Mouse (Mus musculus): ENCODE results near the gene Ifnar1. TPM values are rescaled to one million over a fixed set of nuclear protein-coding genes. Genes with fewer than 3 reads are reported as not detected.
"Not testable (repeated sequence)": the region's sequence is repeated elsewhere in the genome, so short reads cannot be mapped to it uniquely, and the experiment has no call there.

Gene Ifnar1
- total RNA-seq, 1 experiment from 2014 or later: 168 TPM

GRCm38 (mm10) chr16:91491473-91491872, 6.4 kb downstream of the Ifnar1 start:
- no peak for ATAC-seq (ENCODE audit: extremely low read depth, insufficient number of reproducible peaks, low FRiP score, poor library complexity, severe bottlenecking)

- no peak for ATAC-seq (ENCODE audit: extremely low read depth, insufficient number of reproducible peaks, low FRiP score, poor library complexity, severe bottlenecking)
Observed at GRCm38 (mm10) chr16:91495501-91495900, 10.5 kb downstream of the Ifnar1 start.

GRCm38 (mm10) chr16:91496206-91496605, 11.2 kb downstream of the Ifnar1 start:
- ATAC-seq (ENCODE audit: extremely low read depth, insufficient number of reproducible peaks, low FRiP score, poor library complexity, severe bottlenecking): no peak

GRCm38 (mm10) chr16:91496766-91497165, 11.7 kb downstream of the Ifnar1 start:
- no peak for ATAC-seq (ENCODE audit: extremely low read depth, insufficient number of reproducible peaks, low FRiP score, poor library complexity, severe bottlenecking)

- ATAC-seq (ENCODE audit: extremely low read depth, insufficient number of reproducible peaks, low FRiP score, poor library complexity, severe bottlenecking): no peak
Observed at GRCm38 (mm10) chr16:91498041-91498440, 13.0 kb downstream of the Ifnar1 start.

GRCm38 (mm10) chr16:91504701-91505100, 19.7 kb downstream of the Ifnar1 start:
- ATAC-seq (ENCODE audit: extremely low read depth, insufficient number of reproducible peaks, low FRiP score, poor library complexity, severe bottlenecking): no peak

GRCm38 (mm10) chr16:91505116-91505601, 20.1 kb downstream of the Ifnar1 start:
- ATAC-seq (ENCODE audit: extremely low read depth, insufficient number of reproducible peaks, low FRiP score, poor library complexity, severe bottlenecking): no peak

- no peak for ATAC-seq (ENCODE audit: extremely low read depth, insufficient number of reproducible peaks, low FRiP score, poor library complexity, severe bottlenecking)
Observed at GRCm38 (mm10) chr16:91506396-91506795, 21.4 kb downstream of the Ifnar1 start.

GRCm38 (mm10) chr16:91512161-91512787, 27.2 kb downstream of the Ifnar1 start:
- peak; percentile 87 for ATAC-seq (ENCODE audit: extremely low read depth, insufficient number of reproducible peaks, low FRiP score, poor library complexity, severe bottlenecking)

- ATAC-seq (ENCODE audit: extremely low read depth, insufficient number of reproducible peaks, low FRiP score, poor library complexity, severe bottlenecking): no peak
Observed at GRCm38 (mm10) chr16:91513099-91513498, 28.1 kb downstream of the Ifnar1 start.

- ATAC-seq (ENCODE audit: extremely low read depth, insufficient number of reproducible peaks, low FRiP score, poor library complexity, severe bottlenecking): no peak
Observed at GRCm38 (mm10) chr16:91517020-91517419, 32.0 kb downstream of the Ifnar1 start.

- peak; percentile 65 for ATAC-seq (ENCODE audit: extremely low read depth, insufficient number of reproducible peaks, low FRiP score, poor library complexity, severe bottlenecking)
Observed at GRCm38 (mm10) chr16:91522040-91522439, 37.0 kb downstream of the Ifnar1 start.

- ATAC-seq (ENCODE audit: extremely low read depth, insufficient number of reproducible peaks, low FRiP score, poor library complexity, severe bottlenecking): peak; percentile 75
Observed at GRCm38 (mm10) chr16:91522479-91523309, 37.7 kb downstream of the Ifnar1 start.

GRCm38 (mm10) chr16:91524206-91524605, 39.2 kb downstream of the Ifnar1 start:
- ATAC-seq (ENCODE audit: extremely low read depth, insufficient number of reproducible peaks, low FRiP score, poor library complexity, severe bottlenecking): no peak

GRCm38 (mm10) chr16:91526274-91526673, 41.2 kb downstream of the Ifnar1 start:
- no peak for ATAC-seq (ENCODE audit: extremely low read depth, insufficient number of reproducible peaks, low FRiP score, poor library complexity, severe bottlenecking)

GRCm38 (mm10) chr16:91527051-91527450, 42.0 kb downstream of the Ifnar1 start:
- no peak for ATAC-seq (ENCODE audit: extremely low read depth, insufficient number of reproducible peaks, low FRiP score, poor library complexity, severe bottlenecking)

GRCm38 (mm10) chr16:91527500-91527899, 42.5 kb downstream of the Ifnar1 start:
- no peak for ATAC-seq (ENCODE audit: extremely low read depth, insufficient number of reproducible peaks, low FRiP score, poor library complexity, severe bottlenecking)

GRCm38 (mm10) chr16:91528578-91528977, 43.5 kb downstream of the Ifnar1 start:
- ATAC-seq (ENCODE audit: extremely low read depth, insufficient number of reproducible peaks, low FRiP score, poor library complexity, severe bottlenecking): no peak

- ATAC-seq (ENCODE audit: extremely low read depth, insufficient number of reproducible peaks, low FRiP score, poor library complexity, severe bottlenecking): not testable (repeated sequence)
Observed at GRCm38 (mm10) chr16:91530830-91531229, 45.8 kb downstream of the Ifnar1 start.

- no peak for ATAC-seq (ENCODE audit: extremely low read depth, insufficient number of reproducible peaks, low FRiP score, poor library complexity, severe bottlenecking)
Observed at GRCm38 (mm10) chr16:91531856-91532255, 46.8 kb downstream of the Ifnar1 start.
